Mouse (Mus musculus): Measurements from ENCODE around the gene Nbea.

DNA sequence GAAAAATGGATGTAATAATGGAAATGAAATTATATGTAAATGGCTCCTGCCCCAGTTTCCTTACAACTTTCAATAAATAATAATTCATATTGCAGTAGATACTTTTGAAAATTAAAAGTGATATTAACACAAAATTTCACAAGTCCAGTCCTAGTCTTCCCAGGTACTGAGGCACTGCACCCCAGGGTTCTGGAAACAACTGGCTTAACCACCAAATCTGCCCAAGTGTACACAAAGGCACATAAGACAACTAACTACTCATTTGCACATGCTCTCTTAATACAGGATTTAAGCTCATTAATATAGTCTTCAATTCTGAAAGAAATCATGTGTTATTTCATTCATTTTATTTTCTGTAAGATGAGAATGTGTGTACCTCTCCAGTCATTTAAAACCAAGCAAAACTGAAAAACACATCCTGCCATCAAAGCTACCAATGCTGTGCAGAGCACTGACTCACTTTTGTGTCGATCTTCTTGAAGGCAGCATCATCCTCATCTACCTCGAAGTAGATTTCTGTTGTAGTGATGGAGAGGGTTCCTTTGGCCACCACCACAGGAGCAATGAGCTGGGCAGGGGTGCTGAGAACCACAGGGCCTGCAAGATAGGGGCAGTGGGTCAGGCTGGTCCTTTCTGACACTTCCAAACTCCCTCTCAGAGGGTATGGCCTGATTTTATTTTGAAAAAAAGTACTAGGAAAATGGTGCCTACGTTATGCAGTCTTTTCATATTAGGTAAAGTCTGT lies 397.3 kb downstream of the Nbea start:
- no peak for TF ChIP-seq POLR2A (IDR thresholded peaks at IDR 0.05; ENCODE audit: borderline replicate concordance, control insufficient read depth, low read depth, low read length)
- no peak for TF ChIP-seq CTCF (IDR thresholded peaks at IDR 0.05; ENCODE audit: control insufficient read depth, insufficient read depth, low read length)

All from bone marrow, adult 2 months (tissue).